Mouse (Mus musculus) lung, adult 2 months (tissue): Measurements from ENCODE around the gene Wdr1.

Source experiments
- CTCF ChIP-seq: fragments of 200-500 bp; IDR thresholded peaks from 2 replicates; pipeline ENCODE4 v1.5.1; 2011; ENCODE audit warnings: mild to moderate bottlenecking, low read length, control low read depth; ENCODE audit not compliant: insufficient read depth
- POLR2A ChIP-seq: fragments of 200-500 bp; IDR thresholded peaks from 2 replicates; pipeline ENCODE4 v1.6.1; 2011; ENCODE audit warnings: low read depth, mild to moderate bottlenecking, control low read depth, low read length, borderline replicate concordance; ENCODE audit errors: extremely low read depth

DNA sequence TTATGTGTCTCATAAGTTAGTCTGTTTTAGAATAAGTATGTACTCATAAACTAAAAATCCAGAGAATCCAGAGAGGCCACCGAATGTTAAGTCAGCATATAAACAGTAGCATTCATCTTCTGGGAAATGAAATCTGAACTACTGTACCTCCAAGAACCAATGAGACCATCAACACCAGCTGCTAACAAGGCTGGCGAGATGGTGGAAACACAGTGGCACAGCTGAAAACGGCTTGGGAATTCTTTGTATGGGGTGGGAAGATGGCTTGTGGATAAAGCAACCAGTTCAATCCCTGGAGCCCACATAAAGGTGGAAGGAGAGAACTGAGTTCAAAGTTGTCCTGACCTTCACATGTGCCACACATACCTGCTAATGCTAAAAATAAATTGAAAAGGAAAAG is 10.4 kb downstream of the Wdr1 start:
- TF ChIP-seq CTCF = no peak
- TF ChIP-seq POLR2A = no peak
